Mouse (Mus musculus): ENCODE measurements around the gene Dkk2.
"Not testable (repeated sequence)": the region's sequence is repeated elsewhere in the genome, so short reads cannot be mapped to it uniquely, and the experiment has no call there.

The Dkk2 gene

GRCm38 (mm10) chr3:132085112-132085822, at the start of gene Dkk2:
Dkk2 (plus strand) TSS chr3:132085292.
- no peak for DNase-seq (ENCODE audit: low read depth, low spot score)

GRCm38 (mm10) chr3:132036704-132037103, 48.4 kb upstream of the Dkk2 start:
- no peak for DNase-seq (ENCODE audit: low read depth, low spot score)

GRCm38 (mm10) chr3:132037670-132038069, 47.4 kb upstream of the Dkk2 start:
- DNase-seq (ENCODE audit: low read depth, low spot score), result no peak

GRCm38 (mm10) chr3:132040066-132040465, 45.0 kb upstream of the Dkk2 start:
- DNase-seq (ENCODE audit: low read depth, low spot score), result no peak

GRCm38 (mm10) chr3:132050884-132051457, 34.1 kb upstream of the Dkk2 start:
- no peak for DNase-seq (ENCODE audit: low read depth, low spot score)

GRCm38 (mm10) chr3:132062816-132063215, 22.3 kb upstream of the Dkk2 start:
- DNase-seq (ENCODE audit: low read depth, low spot score), result not testable (repeated sequence)

GRCm38 (mm10) chr3:132063374-132063773, 21.7 kb upstream of the Dkk2 start:
- DNase-seq (ENCODE audit: low read depth, low spot score), result no peak

- DNase-seq (ENCODE audit: low read depth, low spot score), result no peak
Observed at GRCm38 (mm10) chr3:132063966-132064365, 21.1 kb upstream of the Dkk2 start.

- no peak for DNase-seq (ENCODE audit: low read depth, low spot score)
Observed at GRCm38 (mm10) chr3:132064920-132065319, 20.2 kb upstream of the Dkk2 start.

- DNase-seq (ENCODE audit: low read depth, low spot score), result no peak
Observed at GRCm38 (mm10) chr3:132070949-132071348, 14.1 kb upstream of the Dkk2 start.

GRCm38 (mm10) chr3:132084018-132084417, 1.1 kb upstream of the Dkk2 start:
- DNase-seq (ENCODE audit: low read depth, low spot score), result no peak

- DNase-seq (ENCODE audit: low read depth, low spot score), result no peak
Observed at GRCm38 (mm10) chr3:132084680-132085079, 412 bp upstream of the Dkk2 start.

- DNase-seq (ENCODE audit: low read depth, low spot score), result no peak
Observed at GRCm38 (mm10) chr3:132085823-132086350, 795 bp downstream of the Dkk2 start.

- no peak for DNase-seq (ENCODE audit: low read depth, low spot score)
Observed at GRCm38 (mm10) chr3:132086461-132086860, 1.4 kb downstream of the Dkk2 start.

GRCm38 (mm10) chr3:132087011-132087486, 2.0 kb downstream of the Dkk2 start:
- DNase-seq (ENCODE audit: low read depth, low spot score), result no peak

- no peak for DNase-seq (ENCODE audit: low read depth, low spot score)
Observed at GRCm38 (mm10) chr3:132092983-132093382, 7.9 kb downstream of the Dkk2 start.

GRCm38 (mm10) chr3:132096296-132096695, 11.2 kb downstream of the Dkk2 start:
- no peak for DNase-seq (ENCODE audit: low read depth, low spot score)

GRCm38 (mm10) chr3:132100746-132101145, 15.7 kb downstream of the Dkk2 start:
- DNase-seq (ENCODE audit: low read depth, low spot score), result no peak

- DNase-seq (ENCODE audit: low read depth, low spot score), result no peak
Observed at GRCm38 (mm10) chr3:132103020-132103419, 17.9 kb downstream of the Dkk2 start.

GRCm38 (mm10) chr3:132103454-132103853, 18.4 kb downstream of the Dkk2 start:
- no peak for DNase-seq (ENCODE audit: low read depth, low spot score)

- DNase-seq (ENCODE audit: low read depth, low spot score), result no peak
Observed at GRCm38 (mm10) chr3:132115772-132116511, 30.9 kb downstream of the Dkk2 start.

GRCm38 (mm10) chr3:132121344-132121743, 36.3 kb downstream of the Dkk2 start:
- no peak for DNase-seq (ENCODE audit: low read depth, low spot score)

Measured in WW6 (cell line).